Mouse (Mus musculus) CD4-positive helper T cell, adult 2 months (primary cell): ENCODE results near the gene Gm28048.

Experiments used
- DNase-seq: peaks from one replicate; pipeline ENCODE4 v3.0.0-alpha.2; 2012; ENCODE audit warnings: low read depth, missing footprints, low spot score

Gm28048 gene

DNA sequence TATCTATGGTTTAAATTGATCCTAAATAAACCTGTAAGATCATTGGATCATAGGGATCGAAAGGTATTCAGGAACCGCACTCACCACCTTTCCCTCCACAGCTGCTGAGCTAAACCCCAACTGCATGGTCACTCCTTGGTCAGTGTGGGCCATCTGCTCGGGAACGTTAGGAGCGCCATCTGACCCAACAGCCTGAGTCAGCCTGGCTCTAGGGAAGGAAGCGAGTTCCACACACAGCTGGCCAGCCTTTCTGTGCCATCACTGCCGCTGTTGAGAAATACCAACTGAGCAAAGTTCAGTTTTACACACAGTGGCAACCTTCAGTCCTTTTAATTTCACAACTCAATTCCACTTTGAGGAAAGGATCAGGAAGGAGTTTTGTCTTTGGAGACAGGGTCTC, 90.0 kb downstream of the Gm28048 start:
- DNase-seq: no peak

DNA sequence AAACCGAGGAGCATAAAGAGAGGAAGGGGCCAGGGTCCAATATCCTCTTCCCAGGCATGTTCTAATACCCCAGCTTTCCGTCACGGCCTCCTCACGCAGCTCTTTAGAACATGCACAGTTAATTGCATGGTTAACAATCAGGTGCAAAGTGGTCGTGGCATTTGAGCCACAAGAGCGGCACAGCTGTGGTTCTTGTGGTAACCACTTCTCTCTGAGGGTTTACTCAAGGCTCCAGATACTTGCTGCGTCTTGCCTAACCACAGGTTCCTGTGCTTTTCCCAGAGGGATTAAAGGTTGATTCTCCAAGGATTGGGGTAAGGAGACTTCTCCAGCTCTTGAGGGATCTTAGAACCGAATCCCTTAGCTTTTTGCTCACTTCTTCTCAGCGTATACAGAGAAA, 90.6 kb downstream of the Gm28048 start:
- no peak for DNase-seq

DNA sequence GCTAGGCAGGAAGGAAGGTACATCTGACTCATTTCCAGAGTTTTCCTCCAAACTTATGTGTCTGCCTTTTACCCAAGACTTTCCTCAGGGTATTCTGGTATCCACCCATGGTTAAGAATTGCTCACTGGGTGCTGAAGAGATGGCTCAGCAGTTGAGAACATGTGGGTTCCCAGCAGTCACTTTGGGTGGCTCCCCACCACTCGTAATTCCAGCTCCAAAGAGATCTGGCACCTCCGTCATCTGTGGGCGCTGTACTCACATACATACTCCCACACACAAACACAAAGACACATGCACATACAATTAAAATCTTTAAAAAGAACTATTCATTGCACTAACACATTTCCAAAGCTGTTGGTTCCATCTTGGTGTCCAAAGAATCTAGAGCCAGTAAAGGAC, 92.7 kb downstream of the Gm28048 start:
- no peak for DNase-seq

GRCm38 (mm10) chr11:22886991-22887390, 94.9 kb downstream of the Gm28048 start:
- no peak for DNase-seq

DNA sequence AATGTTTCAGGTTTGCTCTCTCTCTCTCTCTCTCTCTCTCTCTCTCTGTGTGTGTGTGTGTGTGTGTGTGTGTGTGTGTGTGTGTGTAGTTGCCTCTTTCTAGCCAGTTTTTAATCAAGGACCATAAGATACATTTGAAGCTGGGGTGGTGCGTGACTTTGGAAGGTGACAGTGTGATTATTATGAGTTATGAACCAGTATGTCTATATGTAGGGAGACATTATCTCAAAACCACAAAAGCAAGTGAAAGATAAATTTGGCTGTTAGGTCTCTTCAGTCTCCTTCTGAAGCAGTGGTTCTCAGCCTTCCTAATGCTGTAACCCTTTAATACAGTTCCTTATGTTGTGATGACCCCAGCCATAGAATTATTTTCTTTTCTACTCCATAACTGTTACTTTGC, 96.5 kb downstream of the Gm28048 start:
- no peak for DNase-seq

DNA sequence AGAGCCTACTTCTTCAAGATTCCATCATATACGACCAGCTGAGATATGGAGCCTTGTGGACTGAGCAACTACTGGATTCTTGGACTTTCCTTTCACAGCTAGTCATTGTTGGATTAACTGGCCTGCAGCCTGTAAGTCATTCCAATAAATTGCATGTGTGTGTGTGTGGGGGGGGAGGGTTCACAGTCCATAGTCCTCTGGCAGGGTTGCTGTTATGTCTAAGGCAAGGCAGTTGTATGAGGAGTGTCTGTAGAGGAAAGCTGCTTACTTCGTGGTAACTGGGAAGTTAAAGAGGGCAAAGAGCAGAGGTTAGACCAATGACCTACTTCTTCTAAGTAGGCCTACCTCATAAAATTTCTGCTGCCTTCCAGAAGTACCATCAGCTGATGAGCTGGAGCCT, 98.2 kb downstream of the Gm28048 start:
- DNase-seq: no peak

- DNase-seq: no peak
These were observed 99.0 kb downstream of the Gm28048 start for GRCm38 (mm10) chr11:22882926-22883325.

GRCm38 (mm10) chr11:22880383-22881172, 101.3 kb downstream of the Gm28048 start:
- DNase-seq: no peak

DNA sequence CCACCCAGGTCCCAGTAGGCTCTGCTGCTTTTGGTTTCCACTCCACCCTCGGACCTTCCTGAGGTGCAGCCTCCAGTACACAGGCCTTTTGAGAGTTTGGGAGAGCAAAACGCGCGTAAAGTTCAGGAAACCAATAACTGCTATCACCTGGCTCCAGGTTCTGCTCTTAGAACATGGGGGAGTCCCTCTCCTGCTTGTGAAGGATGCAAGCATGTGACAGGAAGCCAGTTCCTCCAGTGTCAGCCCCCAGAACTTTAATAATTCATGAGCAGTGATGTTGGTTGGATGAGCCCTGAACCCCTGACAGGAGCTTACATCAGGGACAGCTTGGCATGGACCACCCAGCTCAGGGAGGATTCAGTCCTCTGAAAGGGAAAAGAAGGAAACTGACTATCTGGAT, 102.2 kb downstream of the Gm28048 start:
- no peak for DNase-seq

GRCm38 (mm10) chr11:22876680-22877330, 105.1 kb downstream of the Gm28048 start:
- no peak for DNase-seq

DNA sequence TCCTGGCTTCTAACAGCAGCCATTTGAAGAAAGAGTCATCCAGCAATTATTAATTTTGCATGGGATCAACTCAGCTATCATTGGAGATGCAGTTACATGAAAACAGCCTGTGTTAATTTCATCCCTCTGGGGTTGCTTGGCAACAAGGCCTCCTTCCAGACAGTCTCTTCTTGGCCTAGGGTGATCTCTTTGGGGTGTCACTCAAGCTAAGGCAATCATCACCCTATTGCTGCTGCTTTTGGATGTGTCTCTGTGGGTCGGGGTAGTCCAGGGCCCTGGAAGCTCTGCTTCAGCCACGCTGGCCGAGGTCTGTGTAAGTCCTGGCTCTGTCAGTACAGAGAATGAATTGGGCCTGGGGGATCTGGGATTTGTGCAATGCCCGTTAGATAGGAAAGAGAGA, 106.6 kb downstream of the Gm28048 start:
- no peak for DNase-seq

DNA sequence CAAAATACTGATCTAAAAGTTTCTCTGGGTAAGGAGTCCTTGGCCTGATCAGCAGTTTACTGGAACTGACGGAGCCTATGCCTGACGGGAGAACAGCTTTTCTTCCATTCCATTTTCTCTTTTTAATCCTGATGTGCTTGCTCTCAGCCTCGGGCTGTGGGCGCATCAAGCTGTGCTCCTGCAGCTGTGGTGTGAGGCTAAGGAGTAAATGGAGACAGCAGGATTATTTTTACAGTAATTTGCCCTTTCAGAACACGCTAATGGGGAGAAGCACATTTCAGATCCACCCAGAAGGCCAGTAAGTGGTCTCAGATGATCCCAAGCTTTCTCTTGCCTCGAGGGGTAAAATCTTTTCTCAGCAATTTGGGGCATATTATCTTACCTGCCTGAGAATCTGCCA, 107.1 kb downstream of the Gm28048 start:
- no peak for DNase-seq

GRCm38 (mm10) chr11:22873383-22873782, 108.5 kb downstream of the Gm28048 start:
- DNase-seq: no peak

- DNase-seq: peak; percentile 12
These were observed 109.6 kb downstream of the Gm28048 start for GRCm38 (mm10) chr11:22872307-22872680.

DNA sequence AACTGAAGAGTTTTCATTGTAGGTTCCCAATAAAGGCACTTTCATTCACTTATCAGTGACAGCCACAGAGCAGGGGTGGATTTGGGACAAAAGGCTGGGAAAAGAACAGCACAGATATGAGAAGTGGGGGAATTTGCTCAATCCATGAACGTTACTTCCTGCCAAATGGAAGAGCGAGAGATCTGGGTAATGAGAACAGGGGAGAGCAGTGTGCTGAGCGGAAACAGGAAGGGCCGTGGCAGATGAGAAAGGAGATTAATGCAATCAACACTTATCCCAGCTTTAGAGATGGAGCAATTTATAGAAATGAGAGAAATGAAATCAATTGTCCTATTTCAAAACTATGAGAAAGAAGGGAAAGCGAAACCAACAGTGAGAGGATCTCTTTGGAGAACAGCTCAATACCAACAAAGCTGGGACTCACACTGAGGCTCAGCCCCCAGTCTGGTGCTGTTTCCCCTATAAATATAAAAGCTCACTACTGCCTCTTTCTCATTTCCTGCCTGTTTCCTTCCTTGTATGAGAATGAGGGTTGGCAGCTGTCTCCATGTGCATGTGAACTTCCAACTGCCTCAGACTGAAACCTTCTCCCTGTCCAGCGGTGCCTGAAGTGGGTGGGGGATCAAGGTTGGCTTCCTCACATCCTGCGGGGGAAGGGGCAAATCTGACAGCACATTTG, 110.1 kb downstream of the Gm28048 start:
- DNase-seq: peak; percentile 59

DNA sequence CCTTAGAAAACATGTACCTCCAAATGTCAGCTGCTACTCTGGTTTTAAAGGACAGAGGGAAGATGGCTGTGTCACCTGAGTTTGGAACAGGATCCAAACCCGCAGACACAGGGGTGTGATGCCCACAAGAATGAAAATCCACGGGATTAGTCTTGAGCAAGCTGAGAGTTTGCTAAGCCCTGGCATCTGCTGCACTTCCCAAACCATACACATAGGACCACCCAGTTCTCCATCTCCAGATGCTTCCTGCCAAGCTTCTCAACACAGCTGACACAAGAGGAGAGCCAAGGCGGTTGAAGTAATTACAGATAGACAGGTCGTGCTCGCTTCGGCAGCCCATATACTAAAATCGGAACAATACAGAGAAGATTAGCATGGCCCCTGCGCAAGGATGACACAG, 113.3 kb downstream of the Gm28048 start:
- no peak for DNase-seq

- no peak for DNase-seq
These were observed 114.2 kb downstream of the Gm28048 start for GRCm38 (mm10) chr11:22867691-22868090.

DNA sequence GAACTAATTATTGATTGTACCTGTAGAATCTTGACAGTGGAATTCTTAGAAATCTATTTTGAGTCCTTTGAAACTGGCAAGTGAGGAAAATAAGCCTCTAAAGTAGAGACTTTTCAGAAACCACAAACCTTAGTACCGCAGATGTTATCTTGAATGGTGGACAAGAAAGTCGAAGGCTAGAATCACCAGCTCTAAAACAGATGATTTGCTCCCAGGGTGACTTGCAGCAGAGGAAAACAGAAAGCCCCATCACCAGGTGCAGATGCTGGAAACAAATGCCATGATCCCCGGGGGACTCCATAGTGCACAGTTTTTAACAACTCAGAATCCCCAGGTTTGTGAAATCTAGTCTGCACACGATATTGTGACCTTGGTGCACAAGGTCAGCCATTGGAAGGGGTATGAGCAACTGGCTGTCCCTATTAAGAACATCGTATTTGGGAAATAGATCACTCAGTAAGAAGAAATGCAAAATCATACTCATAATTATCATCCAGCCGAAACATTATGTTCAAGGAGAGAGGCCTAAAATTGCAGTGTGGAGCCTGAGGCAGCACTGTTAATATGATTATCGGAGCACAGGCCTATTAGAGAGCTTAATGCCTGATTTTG, 116.1 kb downstream of the Gm28048 start:
- peak; percentile 46 for DNase-seq

- DNase-seq: no peak
These were observed 117.4 kb downstream of the Gm28048 start for GRCm38 (mm10) chr11:22864305-22865060.

- DNase-seq: no peak
These were observed 118.3 kb downstream of the Gm28048 start for GRCm38 (mm10) chr11:22863581-22863980.

DNA sequence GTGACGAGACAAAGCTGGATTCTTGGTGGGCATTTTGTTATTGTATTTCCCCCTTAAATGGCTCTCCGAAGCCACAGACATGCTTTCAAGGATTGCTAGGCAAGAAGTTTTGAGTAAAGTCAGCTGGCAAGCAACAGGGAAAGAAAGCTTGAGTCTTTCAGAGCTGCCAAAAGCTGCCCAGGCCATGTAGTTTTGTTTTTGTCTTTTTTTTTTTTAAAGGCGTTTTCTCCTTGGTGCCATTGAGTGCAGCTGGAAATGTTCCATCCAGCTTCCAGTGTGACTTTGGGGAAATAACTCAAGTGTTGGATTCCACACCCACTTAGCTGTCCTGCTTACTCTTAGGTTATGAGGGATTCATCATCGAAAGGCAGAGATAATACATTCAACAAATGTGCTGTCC, 120.6 kb downstream of the Gm28048 start:
- no peak for DNase-seq
